ENCODE assay signal across 8 mouse cellular contexts in the genomic region with DNA sequence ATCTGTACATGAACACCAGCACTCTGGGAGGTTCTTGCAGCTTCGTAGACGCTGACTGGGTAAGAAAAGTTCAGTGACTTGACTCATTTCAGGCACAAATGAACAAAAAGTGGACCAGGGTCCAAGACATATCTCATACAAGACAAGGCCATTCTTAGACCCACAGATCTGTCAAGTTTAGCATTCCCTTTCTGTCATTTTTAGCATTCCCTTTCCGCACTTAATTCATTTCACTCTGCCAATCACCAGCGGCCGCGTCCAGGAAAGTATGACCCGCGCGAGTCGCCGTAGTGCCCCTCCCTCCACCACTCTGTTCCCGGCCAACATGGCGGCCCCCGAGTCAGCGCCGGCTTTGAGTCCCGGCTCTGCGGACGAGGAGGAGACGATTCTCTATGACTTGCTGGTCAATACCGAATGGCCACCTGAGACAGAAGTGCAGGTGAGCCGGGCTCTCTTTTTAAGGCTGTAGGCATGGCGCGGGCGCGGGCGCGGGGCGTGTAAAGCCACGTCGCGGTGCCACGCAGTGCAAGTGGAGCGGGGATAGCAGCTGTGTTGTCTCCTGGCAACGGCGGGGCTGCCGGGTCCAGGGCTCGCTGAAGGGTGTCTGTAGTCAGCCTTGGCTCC. TPM values are rescaled to one million over a fixed set of nuclear protein-coding genes. Genes with fewer than 3 reads are reported as not detected.
A peak's percentile ranks its signal among the peaks of the same experiment; 100 is the strongest.
DNase-seq lines count a peak whose midpoint lies in the region; ATAC-seq lines count a peak whose summit lies in the region.

A gene (plus strand): TSS at position 308 of the 624 bp plus-strand sequence.

- ATAC-seq in intestine, embryonic 14.5 days (replicated peaks; ENCODE audit: low FRiP score, low TSS enrichment, low read depth), result peak; percentile 91

- H3K27me3 ChIP-seq in intestine, embryonic 14.5 days (replicated peaks; ENCODE audit: control insufficient read depth, insufficient read depth, low read length), result 0 out of 2 replicates have a peak, but pooled peaks cover 4% of the 10 kb centered on the region

- H3K9ac ChIP-seq in intestine, embryonic 14.5 days (ENCODE audit: low read length), result peak within 1 kb of the TSS; percentile 81

- no peaks in the 10 kb centered on the region for H3K9me3 ChIP-seq in intestine, embryonic 14.5 days (ENCODE audit: control insufficient read depth, low read length)

- no peak within 1 kb of the TSS; the same call in 1 of the 2 replicates for H3K27ac ChIP-seq in intestine, embryonic 14.5 days (ENCODE audit: low read depth)

- peak; percentile 75 for DNase-seq in adipocyte (ENCODE audit: low spot score)
- peak; percentile 90 for DNase-seq in embryo, embryonic 10.5 days (ENCODE audit: low spot score)
- DNase-seq in gastrocnemius, postnatal 25 days, result peak; percentile 68
- peak; percentile 95 for DNase-seq in intestine, embryonic 14.5 days (ENCODE audit: low spot score)
- DNase-seq in left cerebral cortex, postnatal 14 days (ENCODE audit: low spot score in 2 of 2), result peak; percentile 80 to 88
- peak; percentile 84 for DNase-seq in mesoderm, embryonic 11.5 days (ENCODE audit: low read depth, low spot score)
- peak; percentile 78 to 79 for DNase-seq in right cerebral cortex, postnatal 36 days (ENCODE audit: low spot score in 2 of 2)
- peak; percentile 88 for DNase-seq in yolk sac, embryonic 10.5 days (ENCODE audit: low spot score)

- intact Hi-C loops in left cerebral cortex, postnatal 14 days (cut with DNase I), result no loop called here

- H3K4me1 ChIP-seq in intestine, embryonic 14.5 days (replicated peaks; ENCODE audit: control insufficient read depth, insufficient read depth, low read length), result peaks cover 5% of the 10 kb centered on the region

- H3K4me3 ChIP-seq in intestine, embryonic 14.5 days (ENCODE audit: low read depth, low read length), result peak within 1 kb of the TSS; percentile 92

- H3K36me3 ChIP-seq in intestine, embryonic 14.5 days (ENCODE audit: control insufficient read depth, insufficient read depth, low read length), result peaks cover 7% of the 10 kb centered on the region

- H3K4me2 ChIP-seq in intestine, embryonic 14.5 days (ENCODE audit: low read length), result peak within 1 kb of the TSS; percentile 86

- 4% methylated on average over 36 of the region's 38 CpGs for WGBS in intestine, embryonic 14.5 days

RNA-seq across cellular contexts. Expression of the gene that starts here (rescaled TPM):
- 10 to 100 TPM; 15.8 to 17.2 TPM for total RNA-seq in gastrocnemius, postnatal 25 days (2021)
- polyA plus RNA-seq in intestine, embryonic 14.5 days (2014; fragmentation: Nextera tagmentation; extraction: Ambion mirVana), result 23.6 and 25.7 TPM in 2 replicates
- total RNA-seq in left cerebral cortex, postnatal 14 days (2021), result 10 to 100 TPM; 28.2 to 31.3 TPM
